Mouse (Mus musculus) intestine, postnatal 0 days (tissue): ENCODE results near the gene Strn. TPM values are rescaled to one million over a fixed set of nuclear protein-coding genes. Genes with fewer than 3 reads are reported as not detected.

ENCODE experiments used
- ATAC-seq: fragments of 200-750 bp; cut with Nextera tagmentation; 2 replicates; pipeline ENCODE4 v1.8.0; 2017; ENCODE audit warnings: mild to moderate bottlenecking, moderate TSS enrichment, moderate library complexity
- H3K27ac ChIP-seq: fragments of 300-500 bp; sonication (generic); 2 replicates; pipeline ENCODE4 v1.5.1; 2014; ENCODE audit warnings: mild to moderate bottlenecking, low read depth, low read length, moderate library complexity
- H3K27me3 ChIP-seq: fragments of 300-500 bp; sonication (generic); replicated peaks from 2 replicates; pipeline ENCODE4 v1.6.1; 2014; ENCODE audit warnings: low read length, mixed read lengths; ENCODE audit not compliant: control insufficient read depth, insufficient read depth
- H3K36me3 ChIP-seq: fragments of 300-500 bp; sonication (generic); 2 replicates; pipeline ENCODE4 v1.6.1; 2014; ENCODE audit warnings: mild to moderate bottlenecking, moderate library complexity; ENCODE audit not compliant: control insufficient read depth, insufficient read depth
- H3K4me1 ChIP-seq: fragments of 300-500 bp; sonication (generic); replicated peaks from 2 replicates; pipeline ENCODE4 v1.6.1; 2014; ENCODE audit warnings: antibody characterized with exemption, low read length, mixed read lengths; ENCODE audit not compliant: control insufficient read depth, insufficient read depth
- H3K4me2 ChIP-seq: fragments of 300-500 bp; sonication (generic); replicated peaks from 2 replicates; pipeline ENCODE4 v1.6.1; 2014; ENCODE audit warnings: low read depth, mild to moderate bottlenecking, moderate library complexity
- H3K4me3 ChIP-seq: fragments of 300-500 bp; sonication (generic); 2 replicates; pipeline ENCODE4 v1.5.1; 2014; ENCODE audit warnings: low read depth, low read length
- H3K9ac ChIP-seq: fragments of 300-500 bp; sonication (generic); 2 replicates; pipeline ENCODE4 v1.6.1; 2014; ENCODE audit warnings: mild to moderate bottlenecking, low read depth, low read length
- H3K9me3 ChIP-seq: fragments of 300-500 bp; sonication (generic); 2 replicates; pipeline ENCODE4 v1.6.1; 2016; ENCODE audit warnings: mixed run types; ENCODE audit not compliant: control insufficient read depth
- CTCF ChIP-seq: sonication (generic); IDR thresholded peaks from 2 replicates; pipeline ENCODE4 v1.5.1; 2016; ENCODE audit warnings: low read depth, mild to moderate bottlenecking, control low read depth, antibody characterized with exemption, moderate library complexity
- WGBS: fragments of 180-500 bp; shearing (Covaris S2); extraction: QIAGEN DNeasy Blood & Tissue Kit; methylation state at CpG from one replicate; pipeline ENCODE4 v1.1.7; 2014; 5-methylcytosine and 5-hydroxymethylcytosine counted together
- polyA plus RNA-seq: library from polyadenylated mRNA; unstranded; fragments of >200 nt; fragmentation: Nextera tagmentation; extraction: Ambion mirVana; gene quantifications from 2 replicates; pipeline ENCODE4 v1.2.1, GENCODE M21; 2015

Strn gene
- polyA plus RNA-seq, 1 experiment from 2014 or later: 3.8 TPM

- H3K36me3 ChIP-seq: no peaks in the 10 kb centered on the region
- no peak overlapping the region for H3K4me3 ChIP-seq
- ATAC-seq: no peak
- no peaks in the 10 kb centered on the region for H3K9me3 ChIP-seq
- H3K27ac ChIP-seq: no peak overlapping the region
- no peak overlapping the region for H3K4me2 ChIP-seq
- no peaks in the 10 kb centered on the region for H3K27me3 ChIP-seq
- TF ChIP-seq CTCF: no peak
- no peak overlapping the region for H3K9ac ChIP-seq
- 94% methylated on average over 7 of the region's 7 CpGs for WGBS
- no peaks in the 10 kb centered on the region for H3K4me1 ChIP-seq
Measured at GRCm38 (mm10) chr17:78637140-78637539, 99.9 kb downstream of the Strn start.

GRCm38 (mm10) chr17:78635616-78636015 lies 101.4 kb downstream of the Strn start:
- no peak overlapping the region for H3K4me2 ChIP-seq
- no peaks in the 10 kb centered on the region for H3K4me1 ChIP-seq
- H3K27ac ChIP-seq: no peak overlapping the region
- ATAC-seq: no peak
- 77% methylated on average over 2 of the region's 2 CpGs for WGBS
- H3K9me3 ChIP-seq: no peaks in the 10 kb centered on the region
- no peak overlapping the region for H3K9ac ChIP-seq
- no peaks in the 10 kb centered on the region for H3K27me3 ChIP-seq
- H3K4me3 ChIP-seq: no peak overlapping the region
- TF ChIP-seq CTCF: no peak
- H3K36me3 ChIP-seq: no peaks in the 10 kb centered on the region

- 94% methylated on average over 19 of the region's 19 CpGs for WGBS
- Histone ChIP-seq H3K4me2 (no peak overlapping the region), H3K4me1 (no peaks in the 10 kb centered on the region), H3K27ac (no peak overlapping the region), H3K4me3 (no peak overlapping the region), H3K9me3 (no peaks in the 10 kb centered on the region), H3K9ac (no peak overlapping the region), H3K27me3 (no peaks in the 10 kb centered on the region), H3K36me3 (no peaks in the 10 kb centered on the region)
- ATAC-seq: no peak
- no peak for TF ChIP-seq CTCF
Measured at GRCm38 (mm10) chr17:78624941-78625340, 112.1 kb downstream of the Strn start.

- no peak overlapping the region for H3K4me3 ChIP-seq
- no peaks in the 10 kb centered on the region for H3K4me1 ChIP-seq
- H3K9me3 ChIP-seq: no peaks in the 10 kb centered on the region
- H3K36me3 ChIP-seq: no peaks in the 10 kb centered on the region
- H3K9ac ChIP-seq: no peak overlapping the region
- no peak overlapping the region for H3K27ac ChIP-seq
- no peak for TF ChIP-seq CTCF
- no peak overlapping the region for H3K4me2 ChIP-seq
- no peak for ATAC-seq
- whole genome bisulfite sequencing: 85% methylated on average over 4 of the region's 4 CpGs
- H3K27me3 ChIP-seq: no peaks in the 10 kb centered on the region
Measured at GRCm38 (mm10) chr17:78621863-78622262, 115.1 kb downstream of the Strn start.

GRCm38 (mm10) chr17:78620740-78621139 lies 116.3 kb downstream of the Strn start:
- Histone ChIP-seq H3K4me1 (no peaks in the 10 kb centered on the region), H3K9ac (no peak overlapping the region), H3K36me3 (no peaks in the 10 kb centered on the region), H3K4me2 (no peak overlapping the region), H3K27ac (no peak overlapping the region), H3K9me3 (no peaks in the 10 kb centered on the region), H3K4me3 (no peak overlapping the region), H3K27me3 (no peaks in the 10 kb centered on the region)
- 75% methylated on average over 4 of the region's 4 CpGs for WGBS
- no peak for ATAC-seq
- TF ChIP-seq CTCF: no peak

- no peak for TF ChIP-seq CTCF
- H3K36me3 ChIP-seq: no peaks in the 10 kb centered on the region
- no peak overlapping the region for H3K27ac ChIP-seq
- ATAC-seq: no peak
- H3K27me3 ChIP-seq: no peaks in the 10 kb centered on the region
- H3K4me3 ChIP-seq: no peak overlapping the region
- H3K4me2 ChIP-seq: no peak overlapping the region
- no peaks in the 10 kb centered on the region for H3K4me1 ChIP-seq
- WGBS: 90% methylated on average over 7 of the region's 7 CpGs
- H3K9ac ChIP-seq: no peak overlapping the region
- no peaks in the 10 kb centered on the region for H3K9me3 ChIP-seq
Measured at GRCm38 (mm10) chr17:78619981-78620380, 117.0 kb downstream of the Strn start.

GRCm38 (mm10) chr17:78618164-78618693 lies 118.8 kb downstream of the Strn start:
- WGBS: 78% methylated on average over 5 of the region's 5 CpGs

More at GRCm38 (mm10) chr17:78618164-78618693, 118.8 kb downstream of the Strn start:
- Histone ChIP-seq H3K36me3 (no peaks in the 10 kb centered on the region), H3K4me2 (no peak overlapping the region), H3K27ac (no peak overlapping the region), H3K9me3 (no peaks in the 10 kb centered on the region), H3K27me3 (no peaks in the 10 kb centered on the region), H3K4me3 (no peak overlapping the region), H3K4me1 (no peaks in the 10 kb centered on the region), H3K9ac (no peak overlapping the region)
- no peak for ATAC-seq
- no peak for TF ChIP-seq CTCF
